Mouse (Mus musculus) liver, embryonic 14.5 days (tissue): ENCODE measurements around the gene Ehd2.

Source experiments
- CTCF ChIP-seq: IDR thresholded peaks from 2 replicates; pipeline ENCODE4 v1.5.1; 2016; ENCODE audit warnings: antibody characterized with exemption, low read depth, control low read depth
- EP300 ChIP-seq: IDR thresholded peaks from 2 replicates; pipeline ENCODE4 v1.6.1; 2016; ENCODE audit warnings: antibody characterized with exemption, low read depth

GRCm38 (mm10) chr7:15945211-15945610 lies 22.2 kb downstream of the Ehd2 start:
- TF ChIP-seq EP300 (no peak), CTCF (no peak)
